Mouse (Mus musculus): ENCODE results near the gene Ndufb3. TPM values are rescaled to one million over a fixed set of nuclear protein-coding genes. Genes with fewer than 3 reads are reported as not detected.
"Not testable (repeated sequence)": the region's sequence is repeated elsewhere in the genome, so short reads cannot be mapped to it uniquely, and the experiment has no call there.

Gene Ndufb3
- polyA plus RNA-seq, 1 experiment from 2014 or later, result 174 TPM

- not testable (repeated sequence) for H3K4me3 ChIP-seq (ENCODE audit: low read length); H3K27ac ChIP-seq (ENCODE audit: low read depth, low read length); H3K9me3 ChIP-seq (ENCODE audit: control insufficient read depth, low read length); H3K4me1 ChIP-seq (ENCODE audit: control insufficient read depth, insufficient read depth, low read length); H3K27me3 ChIP-seq (ENCODE audit: control insufficient read depth, insufficient read depth, low read length); H3K4me2 ChIP-seq (replicated peaks; ENCODE audit: low read depth, low read length); H3K9ac ChIP-seq (ENCODE audit: low read depth, low read length); H3K36me3 ChIP-seq (ENCODE audit: control insufficient read depth, insufficient read depth, low read length); ATAC-seq (ENCODE audit: low FRiP score, low TSS enrichment)
- WGBS, result 88% methylated on average over 1 of the region's 2 CpGs
Measured at GRCm38 (mm10) chr1:58628847-58629246, 42.7 kb downstream of the Ndufb3 start.

Other genes starting within 250 kb of the Ndufb3 start
- gene Bzw1, start 193.5 kb upstream of the Ndufb3 start, polyA plus RNA-seq (2014; fragmentation: Nextera tagmentation; extraction: Ambion mirVana), result 297 and 476 TPM in 2 replicates
- 205 and 214 TPM in 2 replicates for gene Clk1, start 162.3 kb upstream of the Ndufb3 start, polyA plus RNA-seq (2014; fragmentation: Nextera tagmentation; extraction: Ambion mirVana)
- 57.2 and 57.3 TPM in 2 replicates for gene Nif3l1, start 141.2 kb upstream of the Ndufb3 start, polyA plus RNA-seq (2014; fragmentation: Nextera tagmentation; extraction: Ambion mirVana)
- 56.1 and 74.5 TPM in 2 replicates for gene Ppil3, start 140.9 kb upstream of the Ndufb3 start, polyA plus RNA-seq (2014; fragmentation: Nextera tagmentation; extraction: Ambion mirVana)
- 26.4 and 36.6 TPM in 2 replicates for gene Orc2, start 81.3 kb upstream of the Ndufb3 start, polyA plus RNA-seq (2014; fragmentation: Nextera tagmentation; extraction: Ambion mirVana)
- gene Fam126b, start 61 bp upstream of the Ndufb3 start, polyA plus RNA-seq (2014; fragmentation: Nextera tagmentation; extraction: Ambion mirVana), result 6.1 and 9.6 TPM in 2 replicates
- gene Als2cr12, start 109.6 kb downstream of the Ndufb3 start, polyA plus RNA-seq (2014; fragmentation: Nextera tagmentation; extraction: Ambion mirVana), result not detected in 2 replicates
- 34.0 and 39.6 TPM in 2 replicates for gene Cflar, start 125.1 kb downstream of the Ndufb3 start, polyA plus RNA-seq (2014; fragmentation: Nextera tagmentation; extraction: Ambion mirVana)
- gene Casp8, start 209.0 kb downstream of the Ndufb3 start, polyA plus RNA-seq (2014; fragmentation: Nextera tagmentation; extraction: Ambion mirVana), result 35.2 and 41.3 TPM in 2 replicates

All from kidney, embryonic 14.5 days (tissue).